8 mouse cellular contexts compared by ENCODE assay signal in genomic region chr2:6129555-6130355, GRCm38 (mm10). TPM values are rescaled to one million over a fixed set of nuclear protein-coding genes. Genes with fewer than 3 reads are reported as not detected.
DNase-seq lines count a peak whose midpoint lies in the region; ATAC-seq and TF ChIP-seq lines count a peak whose summit lies in the region.

TSS of gene Proser2 (minus strand) at chr2:6130211.

- H3K36me3 ChIP-seq in heart, embryonic 14.5 days (ENCODE audit: control insufficient read depth, insufficient read depth, low read length) = no peaks in the 10 kb centered on the region
- H3K36me3 ChIP-seq in kidney, embryonic 16.5 days (ENCODE audit: insufficient read depth, low read length) = no peaks in the 10 kb centered on the region
- H3K36me3 ChIP-seq in liver, adult 2 months (ENCODE audit: control insufficient read depth, insufficient read depth, low read length) = no peaks in the 10 kb centered on the region
- H3K36me3 ChIP-seq in midbrain, postnatal 0 days (ENCODE audit: insufficient read depth, low read length) = no peaks in the 10 kb centered on the region
- no peaks in the 10 kb centered on the region for H3K36me3 ChIP-seq in stomach, embryonic 15.5 days

- peak within 1 kb of the TSS; percentile 38 to 55; a peak in 3 of 4 replicates for H3K27ac ChIP-seq in heart, embryonic 14.5 days (replicated peaks in 1 of 2; ENCODE audit: control insufficient read depth in 1 of 2, insufficient read depth in 1 of 2, low read depth in 2 of 2, low read length in 2 of 2)
- H3K27ac ChIP-seq in kidney, embryonic 16.5 days (ENCODE audit: low read length) = peak within 1 kb of the TSS; percentile 25; the same call in 1 of the 2 replicates
- peak within 1 kb of the TSS; percentile 93 for H3K27ac ChIP-seq in liver, adult 2 months (replicated peaks; ENCODE audit: insufficient read depth, low read depth, low read length)
- no peak within 1 kb of the TSS for H3K27ac ChIP-seq in midbrain, postnatal 0 days (ENCODE audit: low read depth, low read length)
- peak within 1 kb of the TSS; percentile 77 for H3K27ac ChIP-seq in stomach, embryonic 15.5 days

- under 1% methylated on average over 83 of the region's 83 CpGs for WGBS in heart, embryonic 14.5 days
- under 1% methylated on average over 80 of the region's 83 CpGs for WGBS in kidney, embryonic 16.5 days
- under 1% methylated on average over 83 of the region's 83 CpGs for WGBS in liver, adult 2 months
- under 1% methylated on average over 82 of the region's 83 CpGs for WGBS in midbrain, postnatal 0 days
- under 1% methylated on average over 83 of the region's 83 CpGs for WGBS in stomach, embryonic 15.5 days

- peak within 1 kb of the TSS; percentile 78 for H3K4me2 ChIP-seq in heart, embryonic 14.5 days (ENCODE audit: low read length)
- H3K4me2 ChIP-seq in kidney, embryonic 16.5 days (replicated peaks; ENCODE audit: low read depth, low read length) = peak within 1 kb of the TSS; percentile 87
- H3K4me2 ChIP-seq in midbrain, postnatal 0 days (ENCODE audit: low read depth, low read length, poor library complexity, severe bottlenecking) = peak within 1 kb of the TSS; percentile 87
- H3K4me2 ChIP-seq in stomach, embryonic 15.5 days = peak within 1 kb of the TSS; percentile 85

- peak; percentile 89 for ATAC-seq in heart, embryonic 14.5 days (ENCODE audit: insufficient number of reproducible peaks, insufficient read depth, low FRiP score, low read depth)
- ATAC-seq in kidney, embryonic 16.5 days (ENCODE audit: low FRiP score, low TSS enrichment) = peak; percentile 95
- ATAC-seq in midbrain, postnatal 0 days (ENCODE audit: low FRiP score) = peak; percentile 59
- peak; percentile 95 for ATAC-seq in stomach, embryonic 15.5 days (ENCODE audit: insufficient read depth, low FRiP score, low read depth)

- H3K27me3 ChIP-seq in heart, embryonic 14.5 days (ENCODE audit: control insufficient read depth, insufficient read depth, low read length) = peaks cover 3% of the 10 kb centered on the region; the same call in 1 of the 2 replicates
- H3K27me3 ChIP-seq in kidney, embryonic 16.5 days (ENCODE audit: insufficient read depth, low read length) = no peaks in the 10 kb centered on the region; the same call in 1 of the 2 replicates
- no peaks in the 10 kb centered on the region for H3K27me3 ChIP-seq in liver, adult 2 months (ENCODE audit: control insufficient read depth, insufficient read depth, low read length)
- H3K27me3 ChIP-seq in midbrain, postnatal 0 days (ENCODE audit: insufficient read depth, low read length) = no peaks in the 10 kb centered on the region
- peaks cover 7% of the 10 kb centered on the region; the same call in 1 of the 2 replicates for H3K27me3 ChIP-seq in stomach, embryonic 15.5 days (replicated peaks)

- H3K9ac ChIP-seq in heart, embryonic 14.5 days (ENCODE audit: low read length) = peak within 1 kb of the TSS; percentile 77
- H3K9ac ChIP-seq in kidney, embryonic 16.5 days (replicated peaks; ENCODE audit: low read length) = peak within 1 kb of the TSS; percentile 75
- peak within 1 kb of the TSS; percentile 93 for H3K9ac ChIP-seq in liver, adult 2 months (ENCODE audit: low read depth, low read length)
- H3K9ac ChIP-seq in midbrain, postnatal 0 days (replicated peaks; ENCODE audit: low read length, poor library complexity, severe bottlenecking) = peak within 1 kb of the TSS; percentile 57
- peak within 1 kb of the TSS; percentile 49 for H3K9ac ChIP-seq in stomach, embryonic 15.5 days

- H3K4me1 ChIP-seq in heart, embryonic 14.5 days (ENCODE audit: control insufficient read depth in 2 of 2, insufficient read depth in 2 of 2, low read length in 2 of 2) = peaks cover 5 to 16% of the 10 kb centered on the region in 2 experiments
- no peaks in the 10 kb centered on the region for H3K4me1 ChIP-seq in kidney, embryonic 16.5 days (ENCODE audit: insufficient read depth, low read length)
- peaks cover 24% of the 10 kb centered on the region for H3K4me1 ChIP-seq in liver, adult 2 months (ENCODE audit: control insufficient read depth, insufficient read depth, low read length)
- H3K4me1 ChIP-seq in midbrain, postnatal 0 days (ENCODE audit: insufficient read depth, low read length) = no peaks in the 10 kb centered on the region; the same call in 1 of the 2 replicates
- H3K4me1 ChIP-seq in stomach, embryonic 15.5 days = no peaks in the 10 kb centered on the region

- peak; percentile 88 for TF ChIP-seq POLR2A in liver, adult 2 months (IDR thresholded peaks at IDR 0.05; ENCODE audit: extremely low read depth, insufficient read depth, low read length)

- H3K9me3 ChIP-seq in heart, embryonic 14.5 days (ENCODE audit: control insufficient read depth, low read length) = no peaks in the 10 kb centered on the region
- H3K9me3 ChIP-seq in kidney, embryonic 16.5 days (ENCODE audit: low read length) = no peaks in the 10 kb centered on the region
- no peaks in the 10 kb centered on the region for H3K9me3 ChIP-seq in midbrain, postnatal 0 days (ENCODE audit: low read length)
- no peaks in the 10 kb centered on the region for H3K9me3 ChIP-seq in stomach, embryonic 15.5 days

- no peak for TF ChIP-seq CTCF in liver, adult 2 months (IDR thresholded peaks at IDR 0.05; ENCODE audit: low read depth, low read length)
- no peak for TF ChIP-seq CTCF in midbrain, postnatal 0 days (IDR thresholded peaks at IDR 0.05)

- peak; percentile 89 for DNase-seq in 3134 (ENCODE audit: extremely low read depth, insufficient read length, low spot score)
- peak; percentile 32 for DNase-seq in brain, embryonic 18.5 days (ENCODE audit: low read depth, low spot score)
- peak; percentile 43 for DNase-seq in fibroblast of lung, adult 2 months (ENCODE audit: low read depth)
- peak; percentile 77 for DNase-seq in liver, adult 2 months (ENCODE audit: extremely low read depth, low read depth, low spot score)
- peak; percentile 79 for DNase-seq in midbrain, postnatal 0 days (ENCODE audit: low spot score)

- H3K79me2 ChIP-seq in liver, adult 2 months (ENCODE audit: control insufficient read depth, insufficient read depth, low read length) = peaks cover 21% of the 10 kb centered on the region; the same call in 1 of the 2 replicates

- peak within 1 kb of the TSS; percentile 74 to 86 for H3K4me3 ChIP-seq in heart, embryonic 14.5 days (ENCODE audit: control insufficient read depth in 1 of 2, insufficient read depth in 1 of 2, low read depth in 1 of 2, low read length in 2 of 2)
- H3K4me3 ChIP-seq in kidney, embryonic 16.5 days (ENCODE audit: low read length) = peak within 1 kb of the TSS; percentile 81
- peak within 1 kb of the TSS; percentile 96 for H3K4me3 ChIP-seq in liver, adult 2 months (ENCODE audit: insufficient read depth, low read depth, low read length)
- H3K4me3 ChIP-seq in midbrain, postnatal 0 days (ENCODE audit: low read depth, low read length) = peak within 1 kb of the TSS; percentile 84
- H3K4me3 ChIP-seq in stomach, embryonic 15.5 days (replicated peaks) = peak within 1 kb of the TSS; percentile 75

RNA-seq across cellular contexts. Expression of gene Proser2, which starts in this region (rescaled TPM):
- 11.3 and 14.8 TPM in 2 replicates for polyA plus RNA-seq in heart, embryonic 14.5 days (2014; fragmentation: Nextera tagmentation; extraction: Ambion mirVana)
- 14.1 TPM in 2 replicates for polyA plus RNA-seq in kidney, embryonic 16.5 days (2015; fragmentation: Nextera tagmentation; extraction: Ambion mirVana)
- 8.9 and 10.1 TPM in 2 replicates for total RNA-seq in liver, adult 2 months (2014; rRNA removed)
- polyA plus RNA-seq in liver, adult 2 months (2012; rRNA removed) = 20.0 and 30.6 TPM in 2 replicates
- total RNA-seq in midbrain, postnatal 0 days (2014; rRNA removed) = 7.0 and 7.1 TPM in 2 replicates
- polyA plus RNA-seq in midbrain, postnatal 0 days (2015; fragmentation: Nextera tagmentation; extraction: Ambion mirVana) = 7.2 and 7.4 TPM in 2 replicates
- polyA plus RNA-seq in stomach, embryonic 15.5 days (2015; fragmentation: Nextera tagmentation; extraction: Ambion mirVana) = 29.0 and 32.8 TPM in 2 replicates

Comparison
In these comparisons a context has a peak if more than half of its experiments do, and no peak if none do; other contexts are left out.
1. DNase-seq: peak in every context shown above with its lines; median percentile 89 in 3134; 79 in midbrain, postnatal 0 days; 77 in liver, adult 2 months; 43 in fibroblast of lung, adult 2 months; 32 in brain, embryonic 18.5 days.